Mouse (Mus musculus) MEL (cell line): ENCODE data around the gene Nanos3.

Source experiments
- CTCF ChIP-seq, 3 experiments: IDR thresholded peaks in 2 of 3; conservative IDR thresholded peaks in 1 of 3; 2 replicates each; pipeline ENCODE4 v1.5.1; 2011 to 2012; ENCODE audit warnings: low read length in 3 of 3, low read depth in 2 of 3, mild to moderate bottlenecking in 2 of 3, improper control_type of control experiment in 1 of 3, inconsistent platforms in 1 of 3, mixed read lengths in 1 of 3, moderate library complexity in 1 of 3; ENCODE audit not compliant: control insufficient read depth in 1 of 3, insufficient read depth in 1 of 3, poor library complexity in 1 of 3, severe bottlenecking in 1 of 3
- GATA1 ChIP-seq: IDR thresholded peaks from 2 replicates; pipeline ENCODE4 v1.6.1; 2011; ENCODE audit warnings: low read depth, low read length, improper control_type of control experiment
- HCFC1 ChIP-seq: IDR thresholded peaks from 2 replicates; pipeline ENCODE4 v1.6.1; 2012; ENCODE audit warnings: low read depth, mild to moderate bottlenecking, inconsistent platforms, low read length, improper control_type of control experiment, moderate library complexity
- MAX ChIP-seq: IDR thresholded peaks from 2 replicates; pipeline ENCODE4 v1.6.1; 2011; ENCODE audit warnings: low read length, improper control_type of control experiment
- MYB ChIP-seq: IDR thresholded peaks from 2 replicates; pipeline ENCODE4 v1.6.1; 2011; ENCODE audit warnings: mild to moderate bottlenecking, low read depth, low read length, improper control_type of control experiment
- POLR2A ChIP-seq, 2 experiments: IDR thresholded peaks; 2 replicates each; pipeline ENCODE4 v1.6.1; 2011 to 2012; ENCODE audit warnings: low read length in 2 of 2, mild to moderate bottlenecking in 2 of 2, control low read depth in 1 of 2, improper control_type of control experiment in 1 of 2, low read depth in 1 of 2, moderate library complexity in 1 of 2; ENCODE audit not compliant: control insufficient read depth in 1 of 2, insufficient read depth in 1 of 2, poor library complexity in 1 of 2
- POLR2AphosphoS5 ChIP-seq: IDR thresholded peaks from 2 replicates; pipeline ENCODE4 v1.6.1; 2012; ENCODE audit warnings: low read depth, borderline replicate concordance, mild to moderate bottlenecking, inconsistent platforms, low read length, moderate library complexity, mixed read lengths
- RAD21 ChIP-seq: IDR thresholded peaks from 2 replicates; pipeline ENCODE4 v1.6.1; 2011; ENCODE audit warnings: mild to moderate bottlenecking, low read depth, low read length, improper control_type of control experiment
- RCOR1 ChIP-seq: IDR thresholded peaks from 2 replicates; pipeline ENCODE4 v1.6.1; 2012; ENCODE audit warnings: low read depth, mild to moderate bottlenecking, inconsistent platforms, low read length, improper control_type of control experiment
- ZNF384 ChIP-seq: IDR thresholded peaks from 2 replicates; pipeline ENCODE4 v1.6.1; 2012; ENCODE audit warnings: low read depth, mild to moderate bottlenecking, inconsistent platforms, low read length, improper control_type of control experiment

- no peak for TF ChIP-seq RCOR1
- no peak for TF ChIP-seq CTCF (IDR thresholded peaks at IDR 0.05 in 2 of 3, conservative IDR thresholded peaks at IDR 0.05 in 1 of 3; ENCODE audit: control insufficient read depth in 1 of 3, insufficient read depth in 1 of 3, low read depth in 2 of 3, low read length in 3 of 3, poor library complexity in 1 of 3, severe bottlenecking in 1 of 3)
- no peak for TF ChIP-seq MAX
- TF ChIP-seq GATA1, result no peak
- TF ChIP-seq RAD21, result no peak
- TF ChIP-seq HCFC1, result 0 out of 2 replicates have a peak, but pooled peaks have one; percentile 20
- no peak for TF ChIP-seq POLR2A (IDR thresholded peaks at IDR 0.05; ENCODE audit: control insufficient read depth in 1 of 2, insufficient read depth in 1 of 2, low read depth in 1 of 2, low read length in 2 of 2, poor library complexity in 1 of 2)
- peak; percentile 35; the same call in 1 of the 2 replicates for TF ChIP-seq MYB
- no peak for TF ChIP-seq ZNF384
- no peak for TF ChIP-seq POLR2AphosphoS5
These were observed 22.8 kb upstream of the Nanos3 start for GRCm38 (mm10) chr8:84207811-84208210.
